Mouse (Mus musculus): ENCODE results near the gene S100pbp.

S100pbp gene

DNA sequence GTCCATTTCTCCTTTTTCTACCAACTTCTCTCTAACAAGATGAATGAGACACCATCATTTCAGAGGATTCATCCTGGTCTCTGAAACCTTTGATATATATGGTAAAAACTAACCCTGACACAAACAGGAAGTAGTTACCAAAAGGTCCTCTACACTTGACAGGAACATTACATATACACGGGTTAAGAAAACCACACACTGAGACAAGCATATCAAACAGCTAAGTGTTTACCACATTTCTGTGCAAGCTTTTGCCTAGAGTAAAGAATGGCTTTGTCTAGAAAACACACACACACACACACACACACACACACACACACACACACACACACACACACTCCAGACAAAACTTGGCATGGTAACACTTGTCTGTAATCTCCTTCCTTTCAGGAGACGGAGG, 43.1 kb downstream of the S100pbp start:
- DNase-seq: no peak

DNA sequence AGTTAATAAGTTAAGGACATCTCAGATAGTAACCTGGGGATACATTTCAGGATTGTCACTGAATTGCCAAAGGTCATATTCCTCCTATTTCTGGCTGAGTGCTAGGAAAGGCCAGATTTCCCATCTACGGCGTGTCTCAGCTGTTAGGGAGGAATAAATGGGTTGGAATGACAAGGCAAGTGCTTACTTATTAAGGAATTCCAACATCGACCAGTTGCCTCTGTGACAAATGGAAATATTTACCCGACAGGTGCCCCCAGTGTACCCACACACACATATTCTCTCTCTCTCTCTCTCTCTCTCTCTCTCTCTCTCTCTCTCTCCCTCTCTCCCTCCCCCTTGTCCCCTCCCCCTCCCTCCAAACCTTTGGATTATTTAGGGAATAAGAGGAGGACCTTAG, 43.6 kb downstream of the S100pbp start:
- DNase-seq: no peak

DNA sequence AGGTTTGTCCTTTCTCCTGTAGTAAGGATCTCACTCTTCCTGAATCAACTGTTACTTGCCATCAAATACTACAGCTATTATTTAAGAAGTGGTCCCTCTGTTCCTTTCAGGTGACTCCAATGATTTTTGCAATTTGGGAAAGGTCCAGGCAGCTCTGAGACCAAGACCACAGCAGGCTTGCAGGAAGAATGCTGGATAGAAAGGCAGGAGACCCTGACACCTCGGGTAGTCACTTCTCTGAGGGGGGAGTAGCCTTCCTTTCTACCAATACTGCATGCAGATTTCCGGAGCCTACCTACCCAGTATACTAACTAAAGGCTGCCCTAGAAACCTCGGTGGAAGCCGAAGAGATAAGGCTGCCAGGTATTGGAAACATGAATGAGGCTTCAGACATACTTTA, 44.1 kb downstream of the S100pbp start:
- DNase-seq: no peak

DNA sequence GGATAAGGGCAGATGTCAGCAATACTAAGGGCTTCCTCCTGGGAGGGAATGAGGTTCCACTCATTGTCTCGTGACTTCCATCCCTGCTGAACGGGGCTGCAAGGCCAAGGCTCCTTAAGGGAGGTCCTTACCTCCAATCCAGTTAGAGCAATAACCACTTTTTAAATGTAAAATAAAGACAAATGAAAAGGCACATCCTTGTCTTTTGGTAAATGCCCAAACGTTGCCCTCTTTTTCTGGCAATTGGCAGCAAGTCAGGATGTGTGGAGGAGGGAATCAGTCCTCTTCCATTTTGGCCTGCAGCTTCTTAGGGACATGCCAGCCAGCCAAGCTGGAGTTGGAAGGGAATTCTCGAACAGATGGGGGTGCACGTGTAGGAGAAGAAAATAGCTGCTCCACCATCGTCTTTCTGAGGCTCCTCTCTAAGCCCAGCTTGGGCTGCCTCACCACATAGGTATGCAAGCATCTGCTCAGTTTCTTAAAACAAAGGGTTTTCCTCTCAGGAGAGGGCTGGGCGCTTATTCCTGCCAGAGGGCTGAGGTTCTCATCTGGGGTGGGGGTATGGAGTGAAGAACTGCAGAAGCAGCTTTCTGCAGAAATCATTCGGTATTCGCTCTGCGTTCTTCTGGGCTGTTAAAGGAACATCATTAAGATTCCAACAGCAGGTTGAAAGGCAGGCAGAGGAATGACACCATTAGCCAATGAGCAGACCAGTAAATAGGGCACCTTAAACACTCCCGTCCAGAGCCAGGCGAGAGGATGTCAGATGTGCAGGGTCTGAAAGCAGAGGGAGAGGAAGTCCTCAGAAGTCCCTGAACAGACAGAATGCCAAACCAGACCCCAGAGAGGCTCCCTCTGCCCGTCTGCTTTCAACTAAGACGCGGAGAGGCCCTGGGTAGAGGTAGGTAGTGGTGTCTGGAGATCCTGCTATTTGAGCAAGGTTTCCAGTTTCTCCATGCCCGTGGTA, 44.8 kb downstream of the S100pbp start:
- no peak for DNase-seq

DNA sequence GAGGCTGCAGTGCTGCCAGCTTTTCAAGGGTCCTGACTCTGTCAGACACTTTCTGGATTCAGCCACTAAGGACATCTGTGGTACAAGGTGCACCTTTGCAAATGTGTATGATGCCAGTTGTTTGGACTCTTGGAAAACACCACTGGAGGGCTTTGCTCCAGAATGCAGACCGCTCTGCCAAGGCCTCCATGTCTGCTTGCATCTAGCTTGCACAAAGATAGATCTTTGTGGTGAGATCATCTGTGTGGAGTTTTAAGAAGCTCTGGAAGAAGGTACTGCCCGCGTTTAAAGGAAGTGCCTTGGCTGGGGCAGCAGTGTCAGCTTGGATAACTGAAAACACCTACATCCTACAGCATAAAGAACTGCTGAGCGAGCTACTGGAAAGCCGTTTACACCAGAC, 46.0 kb downstream of the S100pbp start:
- DNase-seq: no peak

DNA sequence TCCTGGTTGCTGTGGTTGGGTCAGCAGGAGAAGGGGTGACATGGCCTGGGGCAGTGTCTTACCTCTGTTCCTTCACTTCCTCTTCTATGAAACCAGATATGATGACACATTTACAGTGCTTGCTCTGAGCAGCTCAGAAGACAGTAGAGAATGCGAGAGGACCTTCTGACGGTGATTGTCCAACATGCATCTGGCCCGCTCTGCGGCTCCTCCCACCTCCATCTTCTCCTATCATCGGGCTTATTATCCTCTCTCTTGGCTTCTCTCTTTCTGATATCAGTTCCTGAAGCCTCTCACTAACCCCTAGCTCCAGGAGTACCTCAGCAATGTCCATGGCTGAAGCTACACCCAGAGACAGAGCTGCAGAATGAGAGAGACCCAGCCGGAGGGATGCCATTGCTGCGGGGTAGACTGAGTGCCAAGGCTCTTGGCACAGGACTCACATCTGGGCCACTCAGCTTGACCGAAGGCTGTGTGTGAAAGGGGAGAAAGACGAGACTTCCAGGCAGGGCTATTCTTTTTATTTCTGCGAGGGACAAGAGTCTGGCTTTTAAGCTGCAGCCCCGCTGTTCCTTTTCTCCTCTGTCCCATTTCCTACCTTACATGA, 47.0 kb downstream of the S100pbp start:
- no peak for DNase-seq

DNA sequence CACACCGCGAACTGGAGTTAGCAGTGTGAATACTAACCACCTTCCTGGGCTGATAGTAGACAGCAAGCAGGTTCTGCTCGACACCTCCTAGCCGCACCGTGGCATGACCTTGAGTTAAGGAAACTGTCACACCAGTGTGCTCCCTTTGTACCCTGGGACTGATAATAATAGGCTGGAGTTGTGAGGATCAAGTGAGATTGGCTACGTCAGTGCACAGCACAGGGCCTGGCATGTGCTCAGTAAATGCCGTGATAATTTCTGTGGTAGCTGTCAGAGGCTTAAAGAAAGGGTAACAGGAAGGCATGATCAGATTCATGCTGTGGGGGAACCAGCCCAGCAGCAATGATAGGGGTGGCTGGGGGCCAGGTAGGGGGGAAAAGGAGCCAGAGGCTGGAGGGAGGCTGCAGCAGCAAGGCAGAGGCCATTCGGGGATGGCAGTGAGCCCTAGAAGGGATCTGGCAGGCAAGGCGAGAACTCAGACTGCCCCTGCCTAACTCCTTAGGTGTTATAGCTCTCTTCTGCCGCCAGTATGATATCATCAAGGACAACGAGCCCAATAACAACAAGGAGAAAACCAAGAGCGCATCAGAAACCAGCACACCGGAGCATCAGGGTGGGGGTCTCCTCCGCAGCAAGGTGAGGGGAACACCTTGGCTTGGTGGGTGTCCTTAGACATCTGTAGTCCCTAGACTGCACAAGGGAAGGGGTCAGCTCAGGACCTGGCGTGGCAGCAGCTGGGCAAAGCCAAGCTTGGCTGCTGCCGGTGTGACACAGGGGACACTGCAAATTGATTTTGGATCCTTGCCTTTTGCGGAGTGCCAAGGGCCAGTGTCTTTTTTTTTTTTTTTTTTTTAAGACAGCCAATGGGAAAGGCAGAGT, 47.7 kb downstream of the S100pbp start:
- DNase-seq: no peak

DNA sequence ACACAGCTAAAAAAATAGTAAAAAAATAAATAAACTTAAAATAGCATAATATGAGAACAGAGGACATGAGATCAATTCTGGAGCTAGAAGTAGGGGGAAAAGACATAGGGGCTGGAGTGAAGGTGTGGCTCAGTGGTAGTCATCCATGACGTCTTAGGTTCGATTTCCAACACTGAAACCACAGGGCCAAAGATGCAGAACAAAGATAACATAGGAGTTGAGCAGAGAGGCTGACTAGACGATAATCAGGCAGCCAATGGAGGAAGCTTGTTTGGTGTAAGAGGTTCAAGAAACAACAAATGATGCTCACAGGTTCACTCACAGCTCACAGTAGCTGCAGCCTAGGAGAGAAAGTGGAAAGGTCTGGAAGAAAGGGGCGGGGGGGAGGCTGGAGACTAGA, 48.7 kb downstream of the S100pbp start:
- DNase-seq: no peak

DNA sequence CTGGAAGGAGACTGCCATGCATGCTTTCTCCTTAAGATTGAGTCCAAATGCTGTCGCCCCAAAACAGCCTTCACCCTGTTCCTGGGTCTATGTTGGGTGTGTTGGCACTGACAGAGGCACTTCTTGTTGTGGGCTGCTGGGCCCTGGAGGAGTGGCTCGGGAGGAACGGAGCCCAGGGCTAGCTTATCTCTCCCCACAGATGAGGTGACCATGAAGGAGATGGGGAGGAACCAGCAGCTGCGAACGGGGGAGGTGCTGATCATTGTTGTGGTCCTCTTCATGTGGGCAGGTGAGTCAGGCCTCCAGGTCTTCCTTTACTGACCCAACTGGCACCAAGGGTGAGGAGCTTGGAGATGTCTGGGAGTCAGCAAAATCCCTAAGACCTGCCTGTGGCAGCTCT, 49.9 kb downstream of the S100pbp start:
- no peak for DNase-seq

DNA sequence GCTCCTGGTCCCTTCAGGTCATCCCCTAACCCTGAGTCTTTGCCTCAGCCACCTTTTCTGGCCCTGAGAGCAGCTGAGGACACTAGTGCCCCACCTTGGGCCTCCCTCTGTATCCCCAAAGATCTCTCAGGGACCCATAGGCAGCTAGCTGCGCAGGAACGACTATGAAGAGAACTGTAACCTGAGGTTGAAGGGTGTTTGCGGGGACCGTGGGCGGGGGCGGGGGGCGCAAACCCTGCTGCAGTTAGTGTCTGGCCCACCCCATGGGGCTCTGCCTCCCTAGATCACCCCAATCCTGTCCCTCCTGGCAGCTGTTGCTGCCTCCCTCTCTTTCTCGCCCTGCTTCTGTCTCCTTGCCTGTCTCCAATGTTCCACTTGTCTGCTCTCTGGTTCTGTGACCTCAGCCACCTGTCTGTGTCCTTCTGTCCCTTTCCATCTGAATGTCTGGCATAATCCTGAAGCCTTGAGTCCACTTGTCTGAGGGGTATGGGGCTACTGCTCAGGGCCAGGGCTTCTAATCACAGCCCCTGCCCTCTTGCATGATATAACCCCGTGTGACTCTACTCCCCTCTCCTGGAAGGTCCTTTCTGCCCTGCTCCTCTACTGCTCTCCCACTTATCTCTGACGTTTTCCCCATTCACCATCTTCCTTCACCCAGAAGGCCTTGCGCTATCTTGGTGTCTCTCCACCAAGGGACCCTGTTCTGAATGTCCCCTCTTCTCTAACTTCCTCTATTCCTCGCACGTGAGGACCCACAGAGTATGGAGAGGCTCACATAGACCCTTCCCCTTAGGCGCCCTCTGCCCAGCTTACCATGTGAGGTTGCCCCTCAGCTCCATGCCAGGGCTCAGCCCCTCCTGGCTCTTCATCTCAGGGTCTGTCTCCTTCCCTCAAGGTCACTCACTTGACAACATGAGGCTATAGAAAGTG, 51.9 kb downstream of the S100pbp start:
- no peak for DNase-seq

DNA sequence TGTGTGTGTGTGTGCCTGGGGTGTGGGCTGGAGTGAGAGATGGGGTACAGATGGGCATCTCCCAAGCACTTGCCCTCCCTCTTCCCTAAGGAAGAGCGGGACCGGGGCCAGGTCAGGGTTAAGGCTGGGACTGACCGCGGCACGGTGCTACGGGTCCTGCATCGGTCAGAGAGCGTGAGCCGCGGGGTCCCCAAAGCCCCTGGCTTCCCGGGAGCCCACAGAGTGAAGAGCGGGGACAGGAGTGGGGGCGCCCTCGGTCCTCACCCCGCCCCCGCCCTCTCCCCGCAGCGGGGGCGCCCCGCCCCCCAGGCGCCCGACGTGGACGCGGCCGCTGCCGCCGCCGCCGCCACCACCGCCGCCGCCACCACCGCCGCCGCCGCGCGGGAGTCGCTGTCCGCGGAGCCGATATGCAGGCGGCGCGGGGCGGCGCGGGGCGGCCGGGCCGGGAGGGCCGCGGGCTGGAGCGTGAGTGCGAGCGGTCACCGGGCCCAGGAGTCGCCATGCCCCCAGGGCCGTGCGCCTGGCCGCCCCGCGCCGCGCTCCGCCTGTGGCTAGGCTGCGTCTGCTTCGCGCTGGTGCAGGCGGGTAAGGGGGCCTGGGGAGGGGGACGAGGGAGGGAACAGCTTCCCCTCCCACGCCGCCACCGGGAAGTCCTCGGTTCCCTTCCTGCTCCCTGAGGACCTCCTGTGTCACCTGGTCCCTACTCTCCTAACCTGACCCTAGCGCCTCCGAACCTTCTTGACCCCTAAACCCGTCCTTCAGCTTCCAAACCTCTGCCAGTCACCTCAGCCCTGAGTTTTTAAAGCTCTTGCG, 52.7 kb downstream of the S100pbp start, which contains the start of gene Fndc5:
Gene Fndc5, plus strand, starts transcription at position 421 of the 813 bp plus-strand sequence.
- DNase-seq: no peak

DNA sequence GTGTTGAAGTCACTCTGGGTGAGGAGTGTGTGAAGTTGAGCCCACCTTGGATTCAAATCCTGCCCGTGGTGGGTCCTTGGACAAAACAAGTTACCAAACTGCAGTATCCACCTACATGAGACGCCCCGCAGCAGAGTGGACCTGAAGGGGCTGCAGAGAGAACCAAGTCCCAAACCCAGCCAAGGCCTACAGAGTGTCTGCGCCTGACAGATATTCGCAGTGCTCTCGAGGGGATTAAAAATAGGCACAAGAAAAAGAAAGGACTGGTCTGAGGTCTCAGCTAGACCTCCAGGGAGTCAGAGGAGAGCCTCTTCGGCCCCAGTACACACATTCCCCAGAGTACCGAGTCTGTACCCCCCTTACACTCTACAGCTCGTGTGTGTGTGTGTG, 53.3 kb downstream of the S100pbp start:
- no peak for DNase-seq

DNA sequence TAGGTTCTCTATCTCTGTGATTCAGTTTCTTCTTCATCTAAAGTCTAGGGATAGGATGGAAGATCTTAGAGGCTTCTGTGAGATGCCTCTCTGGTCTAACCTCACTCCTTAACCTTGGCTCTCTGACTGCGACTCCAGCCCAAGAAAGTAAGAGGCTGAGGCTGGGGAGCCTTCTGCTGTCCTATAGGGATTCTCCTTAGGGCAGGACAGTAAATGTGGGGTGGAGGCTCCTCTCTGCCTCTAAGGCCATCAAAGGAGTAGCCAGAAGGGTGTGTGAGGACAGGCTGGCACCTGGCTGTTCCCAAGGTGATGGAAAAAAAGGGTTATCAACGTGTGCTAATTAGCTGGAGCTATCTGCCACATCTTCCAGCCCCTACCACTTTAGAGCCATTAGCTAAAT, 53.9 kb downstream of the S100pbp start:
- no peak for DNase-seq

DNA sequence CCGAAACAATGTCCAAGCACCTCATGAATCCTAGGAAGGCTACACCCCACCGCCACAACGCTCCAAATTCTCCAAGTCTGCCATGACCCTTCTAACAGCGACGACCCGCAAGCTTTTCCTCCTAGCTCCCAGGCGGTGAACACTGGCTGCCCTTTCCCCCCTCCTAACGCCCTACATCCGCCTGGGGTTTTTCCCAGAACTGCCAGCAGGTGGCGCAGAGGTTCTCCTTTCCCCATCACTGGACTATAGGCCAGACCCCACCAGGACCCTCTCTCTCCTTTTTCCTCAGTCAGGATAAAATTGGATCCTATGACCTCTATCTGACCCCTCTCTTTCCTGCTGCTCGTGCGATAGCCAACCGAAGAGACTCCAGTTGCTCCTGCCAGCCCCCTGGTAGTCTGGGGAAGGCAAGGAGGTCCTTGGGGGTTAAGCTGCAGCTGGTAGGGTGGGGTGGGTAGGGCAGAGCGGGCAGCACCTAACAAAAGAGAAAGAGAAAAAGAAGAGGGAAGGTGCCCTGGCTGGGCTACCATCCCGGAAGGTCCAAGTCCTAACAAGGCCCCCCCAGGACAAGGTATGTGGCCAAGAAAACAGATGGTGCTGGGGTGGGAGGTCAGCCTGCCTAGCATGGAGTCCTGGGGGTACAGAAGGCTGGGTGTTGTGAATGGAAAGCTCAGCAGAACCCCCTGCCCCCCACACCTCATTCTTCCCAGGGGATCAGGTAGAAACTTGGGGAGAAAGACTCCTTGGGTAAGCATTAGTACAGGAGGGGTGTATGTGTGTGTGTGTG, 54.5 kb downstream of the S100pbp start:
- DNase-seq: peak; percentile 68 to 79

DNA sequence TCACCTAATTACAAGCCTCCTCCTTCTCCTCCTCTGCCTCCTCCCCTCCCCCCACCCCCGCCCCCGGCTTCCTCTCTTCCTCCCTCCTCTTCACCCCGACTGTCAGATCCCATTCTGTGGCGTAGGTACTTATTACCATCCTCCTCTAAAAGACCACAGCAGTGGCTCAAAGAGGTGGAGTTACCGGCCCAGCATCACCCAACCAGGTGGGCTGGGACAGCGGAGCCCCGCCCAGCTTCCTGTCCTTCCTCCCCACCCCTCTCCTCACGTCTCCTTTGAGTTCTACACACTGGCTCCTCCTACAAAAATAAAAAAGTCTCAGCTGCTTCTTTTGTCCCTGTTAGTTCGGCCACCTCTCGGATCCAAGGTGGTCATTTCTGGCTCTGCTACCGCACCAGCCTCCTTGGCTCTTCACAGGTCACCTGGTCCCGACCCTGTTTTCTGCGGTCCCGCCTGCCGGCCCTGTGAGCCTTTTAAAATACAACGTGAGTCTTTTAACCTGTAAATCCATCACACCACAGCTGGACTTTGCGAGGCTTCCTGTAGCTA, 58.7 kb downstream of the S100pbp start:
- peak; percentile 47 to 67 for DNase-seq

DNA sequence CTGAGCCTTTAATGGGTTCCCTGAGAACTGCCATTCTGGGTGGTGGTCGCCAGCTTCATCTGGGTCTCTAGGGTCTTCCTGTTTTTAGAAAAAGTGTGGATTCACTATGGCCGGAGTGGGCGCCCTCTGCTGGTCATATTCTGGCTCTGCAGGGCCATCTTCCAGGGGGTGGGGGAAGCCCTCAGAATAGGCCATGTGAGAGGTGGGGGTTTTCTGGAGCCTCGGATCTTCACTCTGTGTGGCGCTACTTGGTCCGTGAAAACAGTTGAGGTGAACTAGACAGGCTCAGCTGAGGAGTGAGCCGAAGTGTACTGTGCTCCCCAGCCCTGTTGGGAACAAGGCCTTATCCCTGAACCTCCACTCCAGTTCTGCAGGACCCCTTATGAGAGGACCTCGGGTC, 59.4 kb downstream of the S100pbp start:
- peak; percentile 33 to 48 for DNase-seq

DNA sequence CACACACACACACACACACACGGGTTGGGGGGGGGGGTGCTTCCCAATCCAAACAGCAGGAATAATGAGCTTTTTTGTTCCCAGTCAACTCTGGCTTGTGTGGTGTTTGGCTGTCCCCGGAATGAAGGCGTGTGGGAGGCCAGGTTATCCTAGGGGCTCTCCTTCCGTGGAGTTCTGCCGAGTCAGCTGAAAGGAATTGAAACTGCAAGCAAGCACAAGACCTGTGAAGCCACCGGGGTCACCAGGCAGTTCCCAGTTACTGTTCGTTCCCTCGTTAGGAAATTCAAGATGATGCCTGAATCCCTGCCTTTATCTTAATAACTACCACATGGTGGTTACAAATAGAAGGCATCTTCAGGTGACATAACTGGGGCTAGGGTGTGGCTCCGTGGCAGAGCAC, 60.1 kb downstream of the S100pbp start:
- DNase-seq: no peak

DNA sequence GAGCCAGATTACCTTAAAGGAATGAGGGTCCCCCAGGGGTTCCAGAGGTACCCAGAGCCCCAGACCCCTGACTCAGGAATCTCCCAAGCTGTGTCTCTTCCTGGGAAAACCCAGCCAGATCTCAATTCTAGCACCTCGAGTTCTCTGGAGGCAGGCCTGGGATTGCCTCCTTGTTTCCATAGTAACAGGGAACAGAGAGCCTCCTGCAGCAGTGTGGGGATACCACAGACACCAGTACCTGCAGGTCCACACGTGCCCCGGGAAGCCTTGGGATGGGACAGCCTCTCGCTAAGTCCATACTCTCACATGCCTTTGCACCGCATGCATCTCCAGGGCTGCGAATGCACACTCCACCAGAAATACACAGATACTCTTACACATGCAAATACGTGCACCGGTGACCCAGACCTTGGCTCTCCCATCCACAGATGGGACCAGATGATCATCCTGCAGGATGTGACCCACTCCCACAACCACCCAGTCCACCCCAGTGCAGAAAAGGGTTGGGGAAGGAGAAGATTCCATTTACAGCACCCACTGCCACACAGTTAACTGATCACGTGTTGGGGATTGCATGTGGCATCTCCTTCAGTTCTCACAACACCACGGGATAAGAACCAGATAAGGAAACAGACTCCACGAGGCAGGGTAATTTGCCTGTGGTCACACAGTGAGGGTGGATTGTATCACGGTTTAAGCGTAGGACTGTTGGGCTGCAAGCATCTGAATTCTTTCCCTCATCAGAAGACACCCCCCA, 60.8 kb downstream of the S100pbp start:
- DNase-seq: no peak

DNA sequence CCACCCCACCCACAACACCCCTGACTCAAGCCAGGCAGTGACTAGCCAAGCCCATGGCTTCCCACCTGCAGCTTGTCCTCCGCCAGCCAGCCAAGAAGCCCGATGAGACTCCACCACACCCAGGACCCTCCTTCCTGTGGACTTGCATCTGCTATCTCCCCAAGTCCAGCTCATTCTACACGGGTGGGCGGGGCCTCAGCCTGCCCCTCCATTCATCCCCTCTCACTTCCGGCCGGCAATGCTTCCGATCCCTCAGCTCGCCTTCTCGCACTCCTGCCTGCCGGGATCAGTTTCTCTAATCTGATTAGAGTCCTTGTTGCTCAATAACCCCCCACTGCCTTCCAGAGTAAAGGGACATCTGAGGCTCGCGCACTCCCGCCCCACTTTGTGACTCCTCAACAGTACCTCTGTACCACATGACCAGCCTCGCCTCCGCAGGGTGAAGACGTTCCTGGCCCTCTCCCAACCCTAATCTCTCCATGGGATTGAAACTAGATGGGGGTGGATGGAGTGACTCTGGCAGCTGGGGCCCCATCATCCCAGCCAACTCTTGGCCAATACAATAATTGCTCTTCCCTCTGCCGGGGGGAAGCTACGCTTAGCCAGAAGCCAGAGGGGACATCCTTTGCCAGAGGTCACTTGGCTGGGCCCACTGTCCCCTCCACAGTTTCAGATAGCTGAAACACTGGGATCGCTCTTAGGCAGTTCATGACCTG, 63.6 kb downstream of the S100pbp start:
- DNase-seq: no peak

All from thymus, postnatal 36 days (tissue).